In the genomic region with DNA sequence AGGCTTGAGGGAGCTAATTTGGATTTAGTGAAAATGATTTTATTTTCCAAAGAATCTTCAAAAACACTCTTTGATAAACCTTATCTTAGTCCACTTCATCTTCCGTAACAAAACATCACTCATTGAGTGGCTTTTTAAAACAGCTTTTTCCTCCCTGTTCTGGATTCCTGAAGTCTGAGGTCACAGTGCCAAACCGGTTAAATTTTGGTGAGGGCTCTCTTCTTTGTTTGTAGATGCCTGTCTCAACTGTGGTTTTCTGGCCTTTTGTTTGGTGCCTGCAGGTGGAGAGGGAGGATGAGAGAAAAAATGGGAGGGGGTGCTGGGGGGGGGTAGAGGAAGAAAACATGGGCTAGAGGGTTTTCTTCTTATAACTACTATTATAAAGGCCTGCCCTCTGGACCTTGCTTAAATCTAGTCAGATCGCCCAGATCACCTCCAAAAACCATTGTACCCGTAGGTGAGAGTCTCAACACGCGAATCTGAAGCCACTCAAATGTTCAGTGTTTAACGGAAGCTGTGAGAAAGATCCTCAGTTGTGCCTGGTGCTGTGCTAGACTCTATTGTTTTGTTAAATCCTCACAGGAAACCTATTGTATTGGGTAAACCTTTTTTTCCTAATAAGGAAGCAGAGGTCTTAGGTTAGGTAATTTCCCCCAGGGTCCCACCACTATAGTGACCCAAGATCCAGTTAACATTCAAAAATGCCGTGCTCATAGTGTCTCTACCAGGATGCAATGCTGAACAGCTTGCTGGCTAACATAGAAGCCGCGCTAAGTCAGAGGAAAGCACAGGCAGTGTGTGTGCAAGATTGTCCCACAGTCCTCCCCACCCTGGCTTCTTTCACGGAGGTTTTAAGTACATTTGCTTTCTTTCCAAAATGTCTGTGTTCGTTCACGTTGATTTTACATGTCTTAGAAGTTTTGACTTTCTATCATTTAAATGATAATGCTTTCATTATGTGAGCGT, we compare ENCODE assay signal across 8 mouse cellular contexts. TPM values are rescaled to one million over a fixed set of nuclear protein-coding genes. Genes with fewer than 3 reads are reported as not detected.
DNase-seq lines count a peak whose midpoint lies in the region; ATAC-seq and TF ChIP-seq lines count a peak whose summit lies in the region.

No protein-coding gene starts in this region.

- no peak for DNase-seq in layer of hippocampus, adult 2 months (ENCODE audit: low spot score in 2 of 2)
- no peak for DNase-seq in layer of hippocampus, postnatal 10 days (ENCODE audit: low spot score in 2 of 2)
- peak; percentile 41 for DNase-seq in mesoderm, embryonic 11.5 days (ENCODE audit: low read depth, low spot score)
- peak; percentile 48 for DNase-seq in thymus, postnatal 14 days
- DNase-seq in cerebellum, postnatal 36 days, result no peak
- no peak for DNase-seq in lung, postnatal 4 days

- TF ChIP-seq CTCF in layer of hippocampus, adult 2 months (conservative IDR thresholded peaks at IDR 0.05), result no peak

- peak overlapping the region; percentile 44 for H3K4me3 ChIP-seq in layer of hippocampus, adult 2 months

- H3K27ac ChIP-seq in layer of hippocampus, adult 2 months, result peak overlapping the region; percentile 81

- ATAC-seq in common myeloid progenitor, adult 5-6 weeks (replicated peaks; ENCODE audit: low read depth, poor library complexity, severe bottlenecking), result peak; percentile 15
- peak; percentile 18 to 36; a peak in 1 of 4 replicates for ATAC-seq in hematopoietic stem cell, adult 5-6 weeks (replicated peaks in 1 of 2; ENCODE audit: insufficient read depth in 1 of 2, low FRiP score in 2 of 2, low TSS enrichment in 1 of 2, low read depth in 1 of 2, poor library complexity in 2 of 2, severe bottlenecking in 2 of 2)

RNA-seq across cellular contexts. Expression of gene Cdk17, which starts 5.0 kb away (rescaled TPM):
- total RNA-seq in layer of hippocampus, adult 2 months (2021), result 100 to 1,000 TPM; 206 to 219 TPM
- total RNA-seq in layer of hippocampus, postnatal 10 days (2021), result 100 to 1,000 TPM; 116 to 120 TPM
- total RNA-seq in common myeloid progenitor, adult 5-6 weeks (2017), result 69.2 and 87.6 TPM in 2 replicates
- total RNA-seq in hematopoietic stem cell, adult 5-6 weeks (2017), result 131 and 146 TPM in 2 replicates

Comparison
In these comparisons a context has a peak if more than half of its experiments do, and no peak if none do; other contexts are left out.
1. DNase-seq: peak in mesoderm, embryonic 11.5 days (single experiment) and thymus, postnatal 14 days (single experiment); none in layer of hippocampus, adult 2 months (0 of 2), layer of hippocampus, postnatal 10 days (0 of 2), cerebellum, postnatal 36 days (0 of 2) and lung, postnatal 4 days (0 of 2).